8 mouse cellular contexts compared by ENCODE assay signal in genomic region chr1:194962181-194962580, GRCm38 (mm10). TPM values are rescaled to one million over a fixed set of nuclear protein-coding genes. Genes with fewer than 3 reads are reported as not detected.
DNase-seq lines count a peak whose midpoint lies in the region; ATAC-seq and TF ChIP-seq lines count a peak whose summit lies in the region.

No protein-coding gene starts in this region.

- H3K27ac ChIP-seq in ES-E14 (ENCODE audit: insufficient read depth, low read depth, low read length, poor library complexity, severe bottlenecking), result no peak overlapping the region
- H3K27ac ChIP-seq in hindbrain, embryonic 10.5 days, result no peak overlapping the region

- H3K9me3 ChIP-seq in ES-E14 (ENCODE audit: control insufficient read depth, insufficient read depth, low read depth, low read length), result no peaks in the 10 kb centered on the region
- H3K9me3 ChIP-seq in hindbrain, embryonic 10.5 days, result no peaks in the 10 kb centered on the region

- 38% methylated on average over 5 of the region's 5 CpGs for WGBS in hindbrain, embryonic 10.5 days

- H3K36me3 ChIP-seq in ES-E14 (ENCODE audit: control insufficient read depth, insufficient read depth, low read length, poor library complexity, severe bottlenecking), result no peaks in the 10 kb centered on the region
- no peaks in the 10 kb centered on the region for H3K36me3 ChIP-seq in hindbrain, embryonic 10.5 days

- H3K4me3 ChIP-seq in ES-E14 (ENCODE audit: insufficient read depth in 1 of 2, low read depth in 1 of 2, low read length in 2 of 2, poor library complexity in 1 of 2, severe bottlenecking in 1 of 2), result no peak overlapping the region
- H3K4me3 ChIP-seq in hindbrain, embryonic 10.5 days, result no peak overlapping the region

- H3K9ac ChIP-seq in ES-E14 (ENCODE audit: insufficient read depth, low read depth, low read length, poor library complexity, severe bottlenecking), result no peak overlapping the region

- H3K4me1 ChIP-seq in ES-E14 (ENCODE audit: control insufficient read depth in 2 of 2, insufficient read depth in 2 of 2, low read length in 2 of 2, poor library complexity in 1 of 2), result no peaks in the 10 kb centered on the region
- no peaks in the 10 kb centered on the region for H3K4me1 ChIP-seq in hindbrain, embryonic 10.5 days (replicated peaks)

- in situ Hi-C loops in ES-E14 (cut with MboI; ENCODE audit: low sequenced_read_pairs in 2 of 2, unreplicated experiment in 2 of 2), result loop anchor here in 1 of 2 experiments (25.0 kb wide), 1 partner anchor 350 kb away; the partner anchor contains the start of gene Plxna2

- no peaks in the 10 kb centered on the region for H3K27me3 ChIP-seq in hindbrain, embryonic 10.5 days (ENCODE audit: insufficient read depth, poor library complexity, severe bottlenecking)

- no peak for ATAC-seq in erythroid progenitor cell, adult 5-6 weeks (replicated peaks; ENCODE audit: low FRiP score, poor library complexity, severe bottlenecking)

- peak; percentile 28 for DNase-seq in ES-E14 (ENCODE audit: low read depth, low spot score)
- DNase-seq in adrenal gland, postnatal 36 days, result peak; percentile 70 to 81
- DNase-seq in fibroblast of lung, adult 2 months (ENCODE audit: low read depth), result peak; percentile 36
- peak; percentile 56 for DNase-seq in hindbrain, embryonic 10.5 days (ENCODE audit: low spot score)
- peak; percentile 77 for DNase-seq in layer of hippocampus, adult 9-10 months (ENCODE audit: low spot score)
- DNase-seq in lung, postnatal 10 days, result peak; percentile 81
- DNase-seq in retina, postnatal 1 day, result peak; percentile 73

TF ChIP-seq in ES-E14, 5 proteins besides CTCF, POLR2A, EP300 and RAD21:
- TF ChIP-seq ZC3H11A (IDR thresholded peaks at IDR 0.05; ENCODE audit: borderline replicate concordance, low read depth, low read length) (peak; percentile 32; the same call in 1 of the 2 replicates), HCFC1 (IDR thresholded peaks at IDR 0.05; ENCODE audit: borderline replicate concordance, insufficient read depth, low read length) (no peak)

RNA-seq across cellular contexts. Expression of gene Cd34, which starts 23.6 kb away (rescaled TPM):
- total RNA-seq in ES-E14 (2012; rRNA removed), result 8.4 and 9.4 TPM in 2 replicates
- 10 to 100 TPM; 45.0 to 62.8 TPM for total RNA-seq in adrenal gland, postnatal 36 days (2021)
- 53.7 and 58.8 TPM in 2 replicates for polyA plus RNA-seq in hindbrain, embryonic 10.5 days (2016; fragmentation: Nextera tagmentation; extraction: Ambion mirVana)
- total RNA-seq in erythroid progenitor cell, adult 5-6 weeks (2015; ENCODE audit: low replicate concordance), result 3.2 and 10.1 TPM in 2 replicates
- 4.4 and 5.1 TPM in 2 replicates for total RNA-seq in erythroid progenitor cell, adult 5-6 weeks (2017; ENCODE audit: low replicate concordance)

Comparison
In these comparisons a context has a peak if more than half of its experiments do, and no peak if none do; other contexts are left out.
1. DNase-seq: peak in every context shown above with its lines; median percentile 81 in lung, postnatal 10 days; 77 in layer of hippocampus, adult 9-10 months; 76 in adrenal gland, postnatal 36 days; 73 in retina, postnatal 1 day; 56 in hindbrain, embryonic 10.5 days; 36 in fibroblast of lung, adult 2 months; 28 in ES-E14.